Mouse (Mus musculus): Measurements from ENCODE around the gene Mrps18a. TPM values are rescaled to one million over a fixed set of nuclear protein-coding genes. Genes with fewer than 3 reads are reported as not detected.

The Mrps18a gene
- total RNA-seq, 1 experiment from 2014 or later: 32.8 TPM

- ATAC-seq (replicated peaks in 1 of 2; ENCODE audit: insufficient read depth in 1 of 2, low FRiP score in 2 of 2, low TSS enrichment in 1 of 2, low read depth in 1 of 2, poor library complexity in 2 of 2, severe bottlenecking in 2 of 2): no peak
Measured at GRCm38 (mm10) chr17:46127814-46128493, 17.2 kb downstream of the Mrps18a start.

- no peak for ATAC-seq (replicated peaks in 1 of 2; ENCODE audit: insufficient read depth in 1 of 2, low FRiP score in 2 of 2, low TSS enrichment in 1 of 2, low read depth in 1 of 2, poor library complexity in 2 of 2, severe bottlenecking in 2 of 2)
Measured at GRCm38 (mm10) chr17:46129741-46130498, 19.1 kb downstream of the Mrps18a start.

GRCm38 (mm10) chr17:46132058-46132718 is 21.4 kb downstream of the Mrps18a start:
- peak; percentile 49 to 64; a peak in 2 of 4 replicates for ATAC-seq (replicated peaks in 1 of 2; ENCODE audit: insufficient read depth in 1 of 2, low FRiP score in 2 of 2, low TSS enrichment in 1 of 2, low read depth in 1 of 2, poor library complexity in 2 of 2, severe bottlenecking in 2 of 2)

GRCm38 (mm10) chr17:46132862-46133261 is 22.1 kb downstream of the Mrps18a start:
- no peak for ATAC-seq (replicated peaks in 1 of 2; ENCODE audit: insufficient read depth in 1 of 2, low FRiP score in 2 of 2, low TSS enrichment in 1 of 2, low read depth in 1 of 2, poor library complexity in 2 of 2, severe bottlenecking in 2 of 2)

GRCm38 (mm10) chr17:46138563-46139236 is 27.9 kb downstream of the Mrps18a start:
- ATAC-seq (replicated peaks in 1 of 2; ENCODE audit: insufficient read depth in 1 of 2, low FRiP score in 2 of 2, low TSS enrichment in 1 of 2, low read depth in 1 of 2, poor library complexity in 2 of 2, severe bottlenecking in 2 of 2): peak; percentile 46 to 49; a peak in 3 of 4 replicates

- ATAC-seq (replicated peaks in 1 of 2; ENCODE audit: insufficient read depth in 1 of 2, low FRiP score in 2 of 2, low TSS enrichment in 1 of 2, low read depth in 1 of 2, poor library complexity in 2 of 2, severe bottlenecking in 2 of 2): no peak
Measured at GRCm38 (mm10) chr17:46139872-46140271, 29.1 kb downstream of the Mrps18a start.

- peak; percentile 87 to 90 for ATAC-seq (replicated peaks in 1 of 2; ENCODE audit: insufficient read depth in 1 of 2, low FRiP score in 2 of 2, low TSS enrichment in 1 of 2, low read depth in 1 of 2, poor library complexity in 2 of 2, severe bottlenecking in 2 of 2)
Measured at GRCm38 (mm10) chr17:46143578-46144423, 33.0 kb downstream of the Mrps18a start, which contains the start of gene Rsph9. Gene Rsph9 (minus strand): TSS chr17:46144216.

- ATAC-seq (replicated peaks in 1 of 2; ENCODE audit: insufficient read depth in 1 of 2, low FRiP score in 2 of 2, low TSS enrichment in 1 of 2, low read depth in 1 of 2, poor library complexity in 2 of 2, severe bottlenecking in 2 of 2): peak; percentile 97 to 98
Measured at GRCm38 (mm10) chr17:46152847-46153782, 42.3 kb downstream of the Mrps18a start, which contains the start of gene Mad2l1bp. Gene Mad2l1bp (minus strand): TSS chr17:46153553.

- no peak for ATAC-seq (replicated peaks in 1 of 2; ENCODE audit: insufficient read depth in 1 of 2, low FRiP score in 2 of 2, low TSS enrichment in 1 of 2, low read depth in 1 of 2, poor library complexity in 2 of 2, severe bottlenecking in 2 of 2)
Measured at GRCm38 (mm10) chr17:46154336-46154735, 43.5 kb downstream of the Mrps18a start.

- ATAC-seq (replicated peaks in 1 of 2; ENCODE audit: insufficient read depth in 1 of 2, low FRiP score in 2 of 2, low TSS enrichment in 1 of 2, low read depth in 1 of 2, poor library complexity in 2 of 2, severe bottlenecking in 2 of 2): no peak
Measured at GRCm38 (mm10) chr17:46156680-46157079, 45.9 kb downstream of the Mrps18a start.

- ATAC-seq (replicated peaks in 1 of 2; ENCODE audit: insufficient read depth in 1 of 2, low FRiP score in 2 of 2, low TSS enrichment in 1 of 2, low read depth in 1 of 2, poor library complexity in 2 of 2, severe bottlenecking in 2 of 2): no peak
Measured at GRCm38 (mm10) chr17:46157131-46157530, 46.3 kb downstream of the Mrps18a start.

GRCm38 (mm10) chr17:46159236-46159635 is 48.5 kb downstream of the Mrps18a start:
- ATAC-seq (replicated peaks in 1 of 2; ENCODE audit: insufficient read depth in 1 of 2, low FRiP score in 2 of 2, low TSS enrichment in 1 of 2, low read depth in 1 of 2, poor library complexity in 2 of 2, severe bottlenecking in 2 of 2): no peak

- ATAC-seq (replicated peaks in 1 of 2; ENCODE audit: insufficient read depth in 1 of 2, low FRiP score in 2 of 2, low TSS enrichment in 1 of 2, low read depth in 1 of 2, poor library complexity in 2 of 2, severe bottlenecking in 2 of 2): peak; percentile 54 to 61
Measured at GRCm38 (mm10) chr17:46160090-46160662, 49.4 kb downstream of the Mrps18a start.

GRCm38 (mm10) chr17:46160686-46161085 is 49.9 kb downstream of the Mrps18a start, which contains the start of gene Gtpbp2:
Gene Gtpbp2 (plus strand): TSS chr17:46161032.
- peak; percentile 94 to 95 for ATAC-seq (replicated peaks in 1 of 2; ENCODE audit: insufficient read depth in 1 of 2, low FRiP score in 2 of 2, low TSS enrichment in 1 of 2, low read depth in 1 of 2, poor library complexity in 2 of 2, severe bottlenecking in 2 of 2)

- ATAC-seq (replicated peaks in 1 of 2; ENCODE audit: insufficient read depth in 1 of 2, low FRiP score in 2 of 2, low TSS enrichment in 1 of 2, low read depth in 1 of 2, poor library complexity in 2 of 2, severe bottlenecking in 2 of 2): no peak
Measured at GRCm38 (mm10) chr17:46161179-46161578, 50.4 kb downstream of the Mrps18a start.

Measured in hematopoietic stem cell, adult 5-6 weeks (primary cell).